Mouse (Mus musculus) granulocyte monocyte progenitor cell, adult 5-6 weeks (primary cell): ENCODE measurements at regions not wholly inside any gene's neighbourhood (a gene's known extent, or its start where the extent isn't known, plus 50 kb on each side); places are given as distances from the start of the nearest gene placed in this dataset.

Experiments used
- ATAC-seq: replicated peaks from 2 replicates; pipeline ENCODE4 v1.8.0; 2016; ENCODE audit warnings: mild to moderate bottlenecking, moderate TSS enrichment, inconsistent platforms; ENCODE audit not compliant: poor library complexity, severe bottlenecking

GRCm38 (mm10) chr1:51539634-51540033 lies 61.4 kb upstream of the Nabp1 start:
- peak; percentile 89 for ATAC-seq

GRCm38 (mm10) chr1:51538836-51539235 lies 60.6 kb upstream of the Nabp1 start:
- ATAC-seq = no peak

DNA sequence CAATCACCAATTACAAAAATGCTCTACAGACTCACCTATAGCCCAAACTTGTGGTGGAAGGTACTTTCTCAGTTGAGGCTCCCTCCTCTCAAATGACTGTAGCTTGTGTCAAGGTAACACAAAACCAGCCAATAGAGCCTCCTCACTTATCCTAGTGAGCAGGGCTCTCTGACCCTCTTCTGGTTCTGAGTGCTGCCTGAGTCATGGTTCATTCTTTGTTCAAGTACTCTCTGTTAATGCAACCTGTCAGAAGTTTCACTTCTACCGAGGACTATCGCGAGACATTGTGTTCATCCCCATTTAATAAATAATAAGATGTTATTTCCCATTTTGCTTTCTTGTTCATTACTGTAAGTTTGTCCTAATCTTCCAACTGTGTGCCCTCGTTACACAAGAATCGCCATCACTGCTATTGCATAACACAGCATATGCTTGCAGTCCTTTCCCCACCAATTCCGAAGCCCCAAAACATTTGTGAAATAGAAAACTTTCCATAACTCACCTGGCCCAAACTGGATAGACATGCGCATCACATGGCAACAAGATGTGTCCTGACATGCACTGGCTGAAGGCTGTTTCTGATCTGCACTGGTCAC lies 59.6 kb upstream of the Nabp1 start:
- ATAC-seq = peak; percentile 78

DNA sequence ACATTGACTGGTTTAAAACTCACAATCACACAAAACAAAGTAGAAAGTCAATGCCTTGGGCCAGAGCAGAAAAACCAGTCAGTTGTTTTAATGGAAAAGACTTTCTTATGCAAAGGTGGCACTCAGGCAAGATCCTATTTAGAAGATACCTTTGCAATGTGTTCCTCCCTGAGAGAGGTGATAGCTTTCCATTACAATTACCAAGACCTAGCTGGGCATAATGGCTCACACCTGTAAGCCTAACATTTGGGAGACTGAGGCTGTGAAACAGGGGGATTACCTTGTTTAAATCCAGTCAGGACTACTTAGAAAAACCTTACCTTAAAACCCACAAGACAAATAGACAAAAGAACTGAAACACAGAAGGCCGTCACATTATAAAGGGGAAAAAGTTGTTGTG lies 57.9 kb upstream of the Nabp1 start:
- no peak for ATAC-seq

DNA sequence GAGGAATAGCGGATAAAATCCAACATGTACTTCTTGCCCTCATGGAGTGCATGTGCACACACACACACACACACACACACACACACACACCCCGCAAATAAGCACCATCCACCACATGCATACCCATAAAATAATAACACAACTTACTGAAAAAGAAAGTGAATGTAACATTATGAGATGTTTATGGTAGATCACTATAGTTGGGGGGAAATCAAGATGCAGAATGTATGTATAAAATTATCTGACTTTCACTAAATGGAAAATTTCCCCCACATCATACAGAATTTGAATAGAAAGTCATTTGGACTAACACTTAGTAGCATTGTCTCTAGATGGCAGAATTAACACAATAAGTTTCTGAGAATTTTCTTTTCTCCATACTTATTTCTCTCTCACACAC lies 57.2 kb upstream of the Nabp1 start:
- ATAC-seq = no peak

- ATAC-seq = no peak
Measured at GRCm38 (mm10) chr1:51531360-51531759, 53.1 kb upstream of the Nabp1 start.

- no peak for ATAC-seq
Measured at GRCm38 (mm10) chr1:51530191-51530926, 52.1 kb upstream of the Nabp1 start.

DNA sequence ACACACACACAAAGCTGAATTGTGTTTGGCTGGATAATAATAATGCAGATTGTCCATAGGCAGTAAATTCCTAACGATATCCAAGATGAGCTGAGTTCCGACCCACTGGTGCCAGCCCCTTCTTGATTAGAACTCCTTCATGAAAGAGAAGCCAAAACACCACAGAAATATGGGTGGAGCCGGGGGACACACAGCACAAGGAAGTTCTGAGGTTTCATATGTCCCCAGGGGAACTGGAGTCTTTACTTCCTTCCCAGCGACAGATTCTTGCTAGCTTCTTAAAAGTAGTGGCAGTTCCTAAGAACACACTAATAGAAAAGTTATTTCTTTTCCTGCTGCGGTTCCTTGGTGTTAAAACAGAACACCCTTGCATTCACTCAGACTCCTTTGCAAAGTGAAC lies 51.4 kb upstream of the Nabp1 start:
- ATAC-seq = peak; percentile 98

DNA sequence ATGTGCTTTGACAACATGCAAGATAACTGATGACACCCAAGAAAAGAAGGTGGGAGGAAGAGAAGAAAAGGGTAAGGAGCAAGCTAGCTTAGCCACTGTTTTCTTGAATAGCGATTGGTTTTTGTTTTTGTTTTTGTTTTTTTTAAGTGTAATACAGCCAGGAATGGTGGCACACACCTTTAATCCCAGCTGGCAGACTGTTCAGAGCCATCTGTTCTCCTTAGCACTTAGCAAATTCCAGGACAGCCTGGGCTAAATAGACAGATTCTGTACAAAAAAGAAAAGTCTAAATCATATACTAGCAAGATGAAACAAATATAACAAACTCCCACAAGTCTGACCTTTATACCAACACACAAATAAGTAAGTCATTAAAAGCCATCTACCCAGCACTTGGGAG lies 50.4 kb upstream of the Nabp1 start:
- ATAC-seq = no peak
